Mouse (Mus musculus) central nervous system, embryonic 11.5 days (tissue): ENCODE results near the gene Prn. TPM values are rescaled to one million over a fixed set of nuclear protein-coding genes. Genes with fewer than 3 reads are reported as not detected.

Experiments
- polyA plus RNA-seq: library from polyadenylated mRNA; depleted of rRNA; stranded (reverse); fragments of >200 nt; gene quantifications from 2 replicates; pipeline ENCODE4 v1.2.3, GENCODE M21; 2012; rRNA removed

Prn gene
- polyA plus RNA-seq, result 0.10 TPM in 1 of 2 replicates, not detected in the other

GRCm38 (mm10) chr2:131909683-131910572 lies at the start of gene Prn, which contains the start of gene Prnp:
Prn (plus strand) TSS chr2:131909957.
Prnp (plus strand) TSS chr2:131909928.

GRCm38 (mm10) chr2:131950598-131951095 lies 40.9 kb downstream of the Prn start, which contains the start of gene Prnd:
Prnd (plus strand) TSS chr2:131950861.

Other genes starting within 250 kb of the Prn start
- gene Erv3, start 50.2 kb upstream of the Prn start, polyA plus RNA-seq, result 0.01 and 0.30 TPM in 2 replicates
- gene Prnp, start within 50 bp of the Prn start, polyA plus RNA-seq, result 21.8 and 33.3 TPM in 2 replicates
- 2.6 and 9.4 TPM in 2 replicates for gene Prnd, start 40.9 kb downstream of the Prn start, polyA plus RNA-seq
- gene Rassf2, start 120.3 kb downstream of the Prn start, polyA plus RNA-seq, result 17.1 and 19.4 TPM in 2 replicates
- gene Slc23a2, start 235.2 kb downstream of the Prn start, polyA plus RNA-seq, result 8.6 and 14.9 TPM in 2 replicates